Mouse (Mus musculus) E14TG2a.4 (cell line): ENCODE measurements around the gene Fundc1.

Source experiments
- H3K27me3 ChIP-seq: 2 replicates; pipeline ENCODE4 v1.6.1; 2014; ENCODE audit warnings: low read length, control low read depth; ENCODE audit not compliant: insufficient read depth
- H3K36me3 ChIP-seq: 2 replicates; pipeline ENCODE4 v1.6.1; 2014; ENCODE audit warnings: low read length, control low read depth; ENCODE audit not compliant: insufficient read depth
- H3K4me1 ChIP-seq: replicated peaks from 2 replicates; pipeline ENCODE4 v1.6.1; 2014; ENCODE audit warnings: low read depth, low read length, control low read depth
- H3K4me3 ChIP-seq: replicated peaks from 2 replicates; pipeline ENCODE4 v1.5.1; 2014; ENCODE audit warnings: mild to moderate bottlenecking, low read length
- H3K9me3 ChIP-seq: 2 replicates; pipeline ENCODE4 v1.6.1; 2014; ENCODE audit warnings: low read length, control low read depth
- CTCF ChIP-seq: conservative IDR thresholded peaks from 2 replicates; pipeline ENCODE4 v1.5.1; 2014; ENCODE audit warnings: low read length
- NANOG ChIP-seq: IDR thresholded peaks from 2 replicates; pipeline ENCODE4 v1.6.1; 2014; ENCODE audit warnings: borderline replicate concordance, low read length, mixed read lengths
- POU5F1 ChIP-seq: IDR thresholded peaks from 2 replicates; pipeline ENCODE4 v1.6.1; 2014; ENCODE audit warnings: low read length, borderline replicate concordance

Fundc1 gene

GRCm38 (mm10) chrX:17571621-17572459, at the start of gene Fundc1:
TSS of gene Fundc1 (minus strand) at chrX:17572325.
- Histone ChIP-seq H3K9me3 (no peaks in the 10 kb centered on the region), H3K27me3 (no peaks in the 10 kb centered on the region), H3K4me1 (no peaks in the 10 kb centered on the region), H3K36me3 (no peaks in the 10 kb centered on the region), H3K4me3 (peak within 1 kb of the TSS; percentile 81)
- TF ChIP-seq NANOG (no peak), POU5F1 (no peak), CTCF (no peak)

DNA sequence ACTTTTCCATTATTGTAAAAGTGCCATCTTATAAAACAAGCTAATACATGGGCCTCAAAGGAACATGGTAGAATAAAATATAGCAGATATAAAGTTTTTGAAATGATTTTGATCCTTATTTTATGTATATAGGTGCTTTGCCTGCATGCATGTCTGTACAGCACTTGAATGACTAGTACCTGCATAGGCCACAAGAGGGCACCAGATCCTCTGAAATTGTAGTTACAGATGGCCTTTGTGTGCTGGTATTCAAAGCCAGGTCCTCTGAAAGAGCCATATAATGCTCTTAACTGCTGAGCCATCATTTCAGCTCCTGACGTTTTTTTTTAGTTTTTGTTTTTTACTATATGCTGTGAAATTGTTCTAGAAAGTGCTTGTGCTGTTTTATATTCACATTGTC, 39.1 kb upstream of the Fundc1 start:
- Histone ChIP-seq H3K36me3 (no peaks in the 10 kb centered on the region), H3K27me3 (no peaks in the 10 kb centered on the region), H3K4me3 (no peak overlapping the region), H3K4me1 (no peaks in the 10 kb centered on the region), H3K9me3 (peaks cover 8% of the 10 kb centered on the region; the same call in 1 of the 2 replicates)
- TF ChIP-seq POU5F1 (no peak), NANOG (no peak), CTCF (no peak)

DNA sequence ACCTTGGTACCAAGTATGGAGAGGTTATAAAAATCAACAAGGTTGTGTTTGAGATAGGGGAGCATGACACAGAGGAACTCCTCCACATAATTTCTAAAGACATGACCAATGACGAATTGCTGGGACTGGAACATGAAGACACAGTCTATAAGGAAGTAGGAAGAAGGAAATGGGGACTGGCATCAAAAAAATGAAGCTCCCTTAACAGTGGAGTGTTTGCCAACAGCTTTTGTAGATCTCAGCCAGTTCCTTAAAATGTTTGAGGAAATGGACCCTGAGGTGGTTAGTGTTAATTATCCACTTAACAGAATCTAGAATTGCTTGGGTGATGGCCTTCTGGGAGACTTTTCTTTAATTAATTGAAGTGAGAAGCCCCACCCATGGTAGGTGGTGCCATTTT, 36.6 kb upstream of the Fundc1 start:
- Histone ChIP-seq H3K4me3 (no peak overlapping the region), H3K27me3 (no peaks in the 10 kb centered on the region), H3K36me3 (no peaks in the 10 kb centered on the region), H3K9me3 (peaks cover 8% of the 10 kb centered on the region; the same call in 1 of the 2 replicates), H3K4me1 (no peaks in the 10 kb centered on the region)
- TF ChIP-seq POU5F1 = no peak
- no peak for TF ChIP-seq NANOG
- TF ChIP-seq CTCF = no peak

DNA sequence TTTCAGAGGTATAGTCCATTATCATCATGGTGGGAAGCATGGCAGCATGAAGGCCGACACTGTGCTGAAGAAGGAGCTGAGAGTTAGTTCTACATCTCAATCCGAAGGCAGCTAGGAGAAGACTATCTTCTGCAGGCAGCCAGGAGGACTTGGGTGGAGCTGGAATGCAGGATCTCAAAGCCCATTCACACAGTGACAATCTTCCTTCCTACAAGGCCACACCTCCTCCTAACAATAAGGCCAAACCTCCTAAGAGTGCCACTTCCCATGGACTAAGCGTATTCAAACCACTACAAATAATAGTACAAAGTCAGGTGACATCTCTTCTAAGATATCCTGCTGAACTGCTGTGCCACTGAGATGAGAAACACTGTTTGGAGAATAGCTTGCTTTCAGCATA, 35.5 kb upstream of the Fundc1 start:
- no peaks in the 10 kb centered on the region for H3K36me3 ChIP-seq
- H3K4me3 ChIP-seq = no peak overlapping the region
- no peaks in the 10 kb centered on the region for H3K4me1 ChIP-seq
- no peaks in the 10 kb centered on the region for H3K27me3 ChIP-seq
- TF ChIP-seq POU5F1 = no peak
- TF ChIP-seq CTCF = no peak
- TF ChIP-seq NANOG = no peak
- peaks cover 8% of the 10 kb centered on the region; the same call in 1 of the 2 replicates for H3K9me3 ChIP-seq

DNA sequence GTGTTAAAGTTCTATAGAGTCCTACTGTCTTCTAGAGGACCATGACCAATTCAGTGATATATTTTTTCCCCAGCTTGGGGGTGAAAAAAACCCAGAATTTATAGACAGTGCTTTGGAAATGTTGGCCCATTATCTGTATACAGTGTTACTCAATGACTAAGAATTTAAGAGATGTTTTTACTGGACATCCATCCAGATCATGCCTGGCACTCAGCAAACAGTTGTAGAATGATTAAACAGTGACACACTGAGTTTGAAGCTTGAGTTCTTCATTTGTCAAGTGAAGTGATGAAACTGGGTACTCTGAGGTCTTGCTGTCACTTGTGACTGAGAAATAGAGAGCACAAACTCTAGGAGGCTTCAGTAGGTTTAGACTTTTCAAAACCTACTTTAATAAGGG, 21.2 kb upstream of the Fundc1 start:
- no peak for TF ChIP-seq NANOG
- no peak for TF ChIP-seq CTCF
- TF ChIP-seq POU5F1 = no peak
- H3K9me3 ChIP-seq = no peaks in the 10 kb centered on the region
- no peaks in the 10 kb centered on the region for H3K4me1 ChIP-seq
- no peak overlapping the region for H3K4me3 ChIP-seq
- H3K27me3 ChIP-seq = no peaks in the 10 kb centered on the region
- no peaks in the 10 kb centered on the region for H3K36me3 ChIP-seq

DNA sequence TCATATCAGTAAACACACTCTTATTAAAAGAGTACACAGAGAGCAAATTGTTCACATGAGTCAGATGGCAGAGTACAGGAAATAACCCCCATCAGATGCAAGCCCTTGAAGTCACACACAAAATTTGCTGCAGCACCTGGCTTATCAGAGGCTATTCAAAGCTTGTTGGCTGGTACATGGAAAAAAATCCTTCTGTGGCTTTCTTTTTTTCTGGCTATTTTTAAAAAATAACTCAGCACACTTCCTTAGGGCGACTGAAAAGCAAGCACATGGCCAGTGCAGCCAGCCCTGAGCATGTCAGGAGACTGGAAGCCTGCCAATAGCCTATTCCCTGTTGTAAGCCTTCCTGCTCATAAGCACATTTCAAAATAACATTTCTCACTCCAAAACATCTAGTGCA, 18.6 kb upstream of the Fundc1 start:
- no peaks in the 10 kb centered on the region for H3K27me3 ChIP-seq
- H3K4me3 ChIP-seq = no peak overlapping the region
- TF ChIP-seq CTCF (no peak), POU5F1 (no peak), NANOG (no peak)
- H3K36me3 ChIP-seq = no peaks in the 10 kb centered on the region
- H3K4me1 ChIP-seq = no peaks in the 10 kb centered on the region
- no peaks in the 10 kb centered on the region for H3K9me3 ChIP-seq

DNA sequence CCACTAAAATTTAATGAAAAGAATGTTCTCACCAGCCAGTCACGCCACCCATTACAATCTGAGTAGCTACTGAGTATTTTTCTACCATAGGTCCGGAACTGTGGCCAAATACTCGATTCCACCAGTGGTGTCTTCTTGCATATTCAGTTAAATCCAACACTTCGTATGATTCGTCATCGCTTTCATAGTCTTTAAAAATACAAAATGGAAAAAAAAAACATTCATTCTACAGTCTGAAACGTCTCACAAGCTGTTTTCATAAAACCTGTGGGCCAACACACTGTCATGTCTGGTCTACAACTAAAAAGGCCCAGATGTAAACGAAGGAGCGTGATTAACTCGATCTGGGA, 879 bp downstream of the Fundc1 start:
- H3K9me3 ChIP-seq = no peaks in the 10 kb centered on the region
- H3K4me1 ChIP-seq = no peaks in the 10 kb centered on the region
- H3K36me3 ChIP-seq = no peaks in the 10 kb centered on the region
- TF ChIP-seq NANOG = no peak
- no peak for TF ChIP-seq POU5F1
- no peak for TF ChIP-seq CTCF
- H3K27me3 ChIP-seq = no peaks in the 10 kb centered on the region
- peak overlapping the region; percentile 81 for H3K4me3 ChIP-seq

DNA sequence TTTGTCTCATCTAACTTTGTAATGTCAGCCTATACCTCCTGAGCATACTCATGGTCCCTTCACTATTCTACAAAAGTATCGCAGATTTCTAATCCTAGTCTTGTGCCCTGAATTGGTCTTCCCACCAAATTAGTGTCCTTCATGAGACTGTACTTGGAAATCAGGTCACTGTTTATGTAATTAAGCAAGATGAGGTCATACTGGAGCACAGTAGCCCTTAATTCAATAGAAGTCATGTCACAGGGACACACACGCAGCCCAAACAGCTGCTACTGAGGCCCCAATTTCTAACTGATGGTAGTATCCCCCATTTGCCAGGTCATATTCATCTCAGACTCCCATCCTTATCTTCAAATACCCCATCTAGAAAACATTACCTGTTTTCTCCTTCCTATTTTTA, 3.5 kb downstream of the Fundc1 start:
- no peaks in the 10 kb centered on the region for H3K27me3 ChIP-seq
- H3K4me3 ChIP-seq = no peak overlapping the region
- TF ChIP-seq CTCF (no peak), NANOG (no peak), POU5F1 (no peak)

DNA sequence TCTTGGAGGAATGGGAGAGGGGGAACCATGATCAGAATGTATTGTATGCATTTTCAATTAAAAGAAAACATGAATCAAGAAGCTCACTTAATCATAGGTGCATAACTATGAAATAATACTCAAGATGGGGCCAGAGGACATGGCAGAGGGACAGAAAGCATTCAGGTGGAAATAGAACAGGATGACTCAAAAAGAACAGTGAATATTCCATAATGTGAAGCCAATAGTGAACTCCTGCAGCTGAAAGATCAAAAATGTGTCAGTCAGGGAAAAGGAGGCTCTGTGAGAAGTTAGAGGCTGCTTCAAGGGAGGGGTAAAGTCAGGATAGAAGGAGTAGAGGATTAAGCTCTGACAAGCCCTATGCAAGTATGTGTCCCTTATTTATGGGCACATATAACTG, 6.4 kb downstream of the Fundc1 start:
- peaks cover 12% of the 10 kb centered on the region for H3K4me1 ChIP-seq
- no peaks in the 10 kb centered on the region for H3K36me3 ChIP-seq
- no peaks in the 10 kb centered on the region for H3K27me3 ChIP-seq
- H3K4me3 ChIP-seq = no peak overlapping the region
- no peaks in the 10 kb centered on the region for H3K9me3 ChIP-seq
- TF ChIP-seq POU5F1 = no peak
- TF ChIP-seq NANOG = no peak
- TF ChIP-seq CTCF = no peak

More for the DNA sequence above, 3.5 kb downstream of the Fundc1 start:
- H3K9me3 ChIP-seq = no peaks in the 10 kb centered on the region
- H3K4me1 ChIP-seq = peaks cover 9% of the 10 kb centered on the region
- no peaks in the 10 kb centered on the region for H3K36me3 ChIP-seq
